Mouse (Mus musculus) liver, adult 2 months (tissue): Measurements from ENCODE around the gene Slc6a17.

Experiments
- CTCF ChIP-seq: fragments of 200-500 bp; IDR thresholded peaks from 2 replicates; pipeline ENCODE4 v1.5.1; 2011; ENCODE audit warnings: low read depth, low read length, control low read depth
- POLR2A ChIP-seq: fragments of 200-500 bp; IDR thresholded peaks from 2 replicates; pipeline ENCODE4 v1.6.1; 2011; ENCODE audit warnings: low read length, control low read depth; ENCODE audit not compliant: insufficient read depth; ENCODE audit errors: extremely low read depth

DNA sequence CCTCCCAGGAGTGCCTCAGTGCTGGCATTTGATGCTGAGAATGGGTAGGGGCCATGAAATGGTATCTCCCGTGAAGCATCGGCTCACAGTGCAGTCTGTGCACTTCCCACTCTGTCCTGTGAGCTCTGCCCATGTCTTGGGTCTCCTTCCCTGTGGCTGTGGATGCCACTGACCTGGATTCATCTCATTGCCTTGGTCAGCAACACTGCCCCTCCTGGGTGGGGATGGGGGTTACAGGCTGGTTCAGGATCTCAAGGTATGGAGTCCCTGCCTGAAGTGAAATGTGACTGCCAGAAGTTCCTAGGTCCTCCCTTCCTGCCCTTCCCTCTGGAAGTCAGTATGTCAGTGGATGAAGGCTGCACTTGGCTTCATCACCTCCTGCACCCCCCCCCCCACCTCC lies 44.3 kb upstream of the Slc6a17 start:
- no peak for TF ChIP-seq CTCF
- TF ChIP-seq POLR2A: no peak
